8 mouse cellular contexts compared by ENCODE assay signal in genomic region chr13:21279559-21279958, GRCm38 (mm10). TPM values are rescaled to one million over a fixed set of nuclear protein-coding genes. Genes with fewer than 3 reads are reported as not detected.
A peak's percentile ranks its signal among the peaks of the same experiment; 100 is the strongest.
DNase-seq lines count a peak whose midpoint lies in the region; ATAC-seq lines count a peak whose summit lies in the region.

No protein-coding gene starts in this region.

- peak overlapping the region; percentile 58 for H3K4me2 ChIP-seq in midbrain, embryonic 12.5 days (replicated peaks)

- H3K4me1 ChIP-seq in embryonic facial prominence, embryonic 10.5 days = peaks cover 22% of the 10 kb centered on the region
- H3K4me1 ChIP-seq in midbrain, embryonic 12.5 days = peaks cover 10% of the 10 kb centered on the region; the same call in 1 of the 2 replicates

- no peaks in the 10 kb centered on the region for H3K36me3 ChIP-seq in embryonic facial prominence, embryonic 10.5 days (replicated peaks)
- H3K36me3 ChIP-seq in midbrain, embryonic 12.5 days = no peaks in the 10 kb centered on the region

- peak overlapping the region; percentile 61 for H3K4me3 ChIP-seq in embryonic facial prominence, embryonic 10.5 days
- peak overlapping the region; percentile 49 for H3K4me3 ChIP-seq in midbrain, embryonic 12.5 days

- peak; percentile 60 to 73 for DNase-seq in urinary bladder, adult 18-20 months (ENCODE audit: low spot score in 2 of 2)
- DNase-seq in urinary bladder, postnatal 10 days (ENCODE audit: low spot score) = no peak
- peak; percentile 81 for DNase-seq in embryonic facial prominence, embryonic 10.5 days (ENCODE audit: low spot score)
- peak; percentile 94 for DNase-seq in heart, adult 11 months
- peak; percentile 68 for DNase-seq in kidney, adult 11 months
- DNase-seq in left cerebral cortex, postnatal 4 days = peak; percentile 73
- DNase-seq in skeletal muscle tissue, adult 2 months (ENCODE audit: low read depth, low spot score) = peak; percentile 72

- no peaks in the 10 kb centered on the region for H3K9me3 ChIP-seq in embryonic facial prominence, embryonic 10.5 days
- H3K9me3 ChIP-seq in midbrain, embryonic 12.5 days = no peaks in the 10 kb centered on the region

- no peak overlapping the region for H3K27ac ChIP-seq in embryonic facial prominence, embryonic 10.5 days (replicated peaks)
- no peak overlapping the region for H3K27ac ChIP-seq in midbrain, embryonic 12.5 days (replicated peaks)

- peaks cover 15% of the 10 kb centered on the region for H3K27me3 ChIP-seq in embryonic facial prominence, embryonic 10.5 days (replicated peaks; ENCODE audit: low read depth, poor library complexity, severe bottlenecking)
- peaks cover 8% of the 10 kb centered on the region for H3K27me3 ChIP-seq in midbrain, embryonic 12.5 days

- 1% methylated on average over 13 of the region's 13 CpGs for WGBS in embryonic facial prominence, embryonic 10.5 days
- 1% methylated on average over 13 of the region's 13 CpGs for WGBS in midbrain, embryonic 12.5 days

- peak overlapping the region; percentile 44 for H3K9ac ChIP-seq in midbrain, embryonic 12.5 days (replicated peaks)

- intact Hi-C loops in left cerebral cortex, postnatal 4 days (cut with DNase I) = loop anchor here (5.0 kb wide), 2 partner anchors 48 to 107 kb away; no protein-coding TSS in a partner anchor

- peak; percentile 29 for ATAC-seq in midbrain, embryonic 12.5 days (ENCODE audit: low FRiP score, low read depth)

RNA-seq across cellular contexts. Expression of gene Gpx5, which starts 13.0 kb away (rescaled TPM):
- polyA plus RNA-seq in embryonic facial prominence, embryonic 10.5 days (2016; fragmentation: Nextera tagmentation; extraction: Ambion mirVana) = not detected in 2 replicates
- not detected for total RNA-seq in left cerebral cortex, postnatal 4 days (2021)
- not detected in 2 replicates for polyA plus RNA-seq in midbrain, embryonic 12.5 days (2016; fragmentation: Nextera tagmentation; extraction: Ambion mirVana)

RNA-seq across cellular contexts. Expression of gene Gpx6, which starts 32.4 kb away (rescaled TPM):
- polyA plus RNA-seq in embryonic facial prominence, embryonic 10.5 days (2016; fragmentation: Nextera tagmentation; extraction: Ambion mirVana) = 0.24 and 0.36 TPM in 2 replicates
- not detected for total RNA-seq in left cerebral cortex, postnatal 4 days (2021)
- not detected in 2 replicates for polyA plus RNA-seq in midbrain, embryonic 12.5 days (2016; fragmentation: Nextera tagmentation; extraction: Ambion mirVana)
